Mouse (Mus musculus) heart, adult 18-20 months (tissue): ENCODE measurements around the gene Sun5. TPM values are rescaled to one million over a fixed set of nuclear protein-coding genes. Genes with fewer than 3 reads are reported as not detected.
A peak's percentile ranks its signal among the peaks of the same experiment; 100 is the strongest.

Source experiments
- DNase-seq, 2 experiments: peaks; one replicate each; pipeline ENCODE4 v3.0.0; 2021 to 2022; ENCODE audit warnings: mixed read lengths in 1 of 2
- total RNA-seq, 2 experiments: library from RNA; stranded (reverse); gene quantifications; 2 replicates each; pipeline ENCODE4 v1.2.3; 2021

Gene Sun5
- total RNA-seq, 2 experiments from 2014 or later: not detected

DNA sequence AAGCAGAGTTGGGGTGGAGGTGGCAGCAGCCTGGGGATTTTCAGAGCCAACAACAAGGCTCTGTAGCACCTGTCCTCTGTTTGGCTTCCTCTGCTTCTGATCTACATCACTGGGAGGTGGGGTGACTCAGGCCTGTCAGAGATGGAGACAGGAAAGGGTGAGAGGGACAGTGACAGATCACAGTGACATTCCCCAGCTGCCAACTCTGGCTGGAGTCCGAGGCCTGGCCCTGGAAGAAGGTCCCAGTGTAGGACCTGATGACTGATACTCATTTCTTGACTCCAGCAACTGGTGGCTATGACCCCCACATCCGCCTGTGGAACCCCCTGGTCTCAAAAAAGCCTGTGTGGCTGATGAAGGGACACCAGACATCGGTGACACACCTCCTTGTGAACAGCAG is 61.0 kb downstream of the Sun5 start:
- no peak for DNase-seq

GRCm38 (mm10) chr2:153808841-153809240 is 62.0 kb downstream of the Sun5 start:
- DNase-seq: no peak

- DNase-seq: no peak
Observed at GRCm38 (mm10) chr2:153808146-153808545, 62.7 kb downstream of the Sun5 start.

DNA sequence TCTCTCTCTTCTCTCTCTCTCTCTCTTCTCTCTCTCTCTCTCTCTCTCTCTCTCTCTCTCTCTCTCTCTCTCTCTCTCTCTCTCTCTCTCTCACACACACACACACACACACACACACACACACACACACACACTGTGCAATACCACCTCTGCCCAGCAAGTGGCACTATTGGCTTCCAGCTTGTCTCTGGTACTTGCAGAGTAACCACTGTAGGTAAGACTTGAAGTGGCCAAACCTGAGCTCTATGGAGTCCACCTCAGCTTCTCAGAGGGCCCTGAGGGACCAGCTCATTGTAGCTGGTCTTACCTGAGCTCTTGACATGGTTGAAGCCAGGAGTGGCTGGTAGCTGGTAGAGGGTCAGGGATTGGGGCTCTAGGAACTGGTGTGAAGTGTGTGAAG is 63.4 kb downstream of the Sun5 start:
- DNase-seq: peak; percentile 18 to 62

Other genes starting within 250 kb of the Sun5 start
- gene Commd7, start 238.3 kb downstream of the Sun5 start, total RNA-seq: 10 to 100 TPM; 15.3 to 15.8 TPM
- gene Dnmt3b, start 221.6 kb downstream of the Sun5 start, total RNA-seq: 1 to 10 TPM in 1 of 2 experiments, under 1 TPM in 1; 0.57 to 1.1 TPM
- not detected for gene Dnmt3c, start 174.4 kb downstream of the Sun5 start, total RNA-seq
- gene Mapre1, start 129.8 kb downstream of the Sun5 start, total RNA-seq: 10 to 100 TPM; 49.6 to 50.9 TPM
- not detected for gene Efcab8, start 91.2 kb downstream of the Sun5 start, total RNA-seq
- not detected for gene Bpifb2, start 4.0 kb upstream of the Sun5 start, total RNA-seq
- gene Bpifb6, start 29.3 kb upstream of the Sun5 start, total RNA-seq: not detected
- gene Bpifb3, start 47.1 kb upstream of the Sun5 start, total RNA-seq: not detected
- gene Bpifb4, start 67.1 kb upstream of the Sun5 start, total RNA-seq: not detected
- gene Bpifa6, start 103.9 kb upstream of the Sun5 start, total RNA-seq: not detected
- not detected for gene Bpifa2, start 137.2 kb upstream of the Sun5 start, total RNA-seq